Mouse (Mus musculus) lung, adult 2 months (tissue): ENCODE measurements around the gene Lasp1.
A peak's percentile ranks its signal among the peaks of the same experiment; 100 is the strongest.

Experiments used
- CTCF ChIP-seq: fragments of 200-500 bp; IDR thresholded peaks from 2 replicates; pipeline ENCODE4 v1.5.1; 2011; ENCODE audit warnings: mild to moderate bottlenecking, low read length, control low read depth; ENCODE audit not compliant: insufficient read depth
- POLR2A ChIP-seq: fragments of 200-500 bp; IDR thresholded peaks from 2 replicates; pipeline ENCODE4 v1.6.1; 2011; ENCODE audit warnings: low read depth, mild to moderate bottlenecking, control low read depth, low read length, borderline replicate concordance; ENCODE audit errors: extremely low read depth

GRCm38 (mm10) chr11:97840991-97841661 is 42.3 kb downstream of the Lasp1 start:
- TF ChIP-seq POLR2A (0 out of 2 replicates have a peak, but pooled peaks have one; percentile 26), CTCF (no peak)
